Mouse (Mus musculus) liver, adult 2 months (tissue): ENCODE data around the gene Pgs1. TPM values are rescaled to one million over a fixed set of nuclear protein-coding genes. Genes with fewer than 3 reads are reported as not detected.

Source experiments
- DNase-seq: peaks from one replicate; pipeline ENCODE4 v3.0.0-alpha.2; 2011; ENCODE audit warnings: low read depth, low spot score; ENCODE audit errors: extremely low read depth
- H3K27ac ChIP-seq: fragments of 200-500 bp; replicated peaks from 2 replicates; pipeline ENCODE4 v1.5.1; 2012; ENCODE audit warnings: low read depth, mild to moderate bottlenecking, control low read depth, inconsistent platforms, low read length; ENCODE audit not compliant: insufficient read depth
- H3K27me3 ChIP-seq: fragments of 200-500 bp; 2 replicates; pipeline ENCODE4 v1.6.1; 2012; ENCODE audit warnings: mild to moderate bottlenecking, moderate library complexity, low read length, inconsistent platforms; ENCODE audit not compliant: control insufficient read depth, insufficient read depth
- H3K36me3 ChIP-seq: fragments of 200-500 bp; 2 replicates; pipeline ENCODE4 v1.6.1; 2012; ENCODE audit warnings: low read length, inconsistent platforms; ENCODE audit not compliant: control insufficient read depth, insufficient read depth
- H3K4me1 ChIP-seq: fragments of 200-500 bp; 2 replicates; pipeline ENCODE4 v1.6.1; 2011; ENCODE audit warnings: low read length; ENCODE audit not compliant: control insufficient read depth, insufficient read depth
- H3K4me3 ChIP-seq: fragments of 200-500 bp; 2 replicates; pipeline ENCODE4 v1.5.1; 2011; ENCODE audit warnings: low read depth, mild to moderate bottlenecking, control low read depth, low read length, moderate library complexity; ENCODE audit not compliant: insufficient read depth
- H3K79me2 ChIP-seq: fragments of 200-500 bp; 2 replicates; pipeline ENCODE4 v1.6.1; 2012; ENCODE audit warnings: inconsistent platforms, mild to moderate bottlenecking, low read length, moderate library complexity; ENCODE audit not compliant: control insufficient read depth, insufficient read depth
- H3K9ac ChIP-seq: fragments of 200-500 bp; 2 replicates; pipeline ENCODE4 v1.6.1; 2012; ENCODE audit warnings: low read depth, mild to moderate bottlenecking, control low read depth, inconsistent platforms, low read length
- CTCF ChIP-seq: fragments of 200-500 bp; IDR thresholded peaks from 2 replicates; pipeline ENCODE4 v1.5.1; 2011; ENCODE audit warnings: low read depth, low read length, control low read depth
- POLR2A ChIP-seq: fragments of 200-500 bp; IDR thresholded peaks from 2 replicates; pipeline ENCODE4 v1.6.1; 2011; ENCODE audit warnings: low read length, control low read depth; ENCODE audit not compliant: insufficient read depth; ENCODE audit errors: extremely low read depth
- WGBS: fragments of 180-500 bp; shearing (Covaris S2); methylation state at CpG from one replicate; pipeline ENCODE4 v1.1.7; 2018; 5-methylcytosine and 5-hydroxymethylcytosine counted together
- polyA plus RNA-seq: library from polyadenylated mRNA; depleted of rRNA; stranded (reverse); fragments of >200 nt; gene quantifications from 2 replicates; pipeline ENCODE4 v1.2.3, GENCODE M21; 2012
- total RNA-seq: library from RNA; depleted of rRNA; stranded (reverse); fragments of >200 nt; gene quantifications from 2 replicates; pipeline ENCODE4 v1.2.3, GENCODE M21; 2014

Pgs1 gene
- total and polyA plus RNA-seq, 2 experiments = 4.7 to 22.1 TPM

DNA sequence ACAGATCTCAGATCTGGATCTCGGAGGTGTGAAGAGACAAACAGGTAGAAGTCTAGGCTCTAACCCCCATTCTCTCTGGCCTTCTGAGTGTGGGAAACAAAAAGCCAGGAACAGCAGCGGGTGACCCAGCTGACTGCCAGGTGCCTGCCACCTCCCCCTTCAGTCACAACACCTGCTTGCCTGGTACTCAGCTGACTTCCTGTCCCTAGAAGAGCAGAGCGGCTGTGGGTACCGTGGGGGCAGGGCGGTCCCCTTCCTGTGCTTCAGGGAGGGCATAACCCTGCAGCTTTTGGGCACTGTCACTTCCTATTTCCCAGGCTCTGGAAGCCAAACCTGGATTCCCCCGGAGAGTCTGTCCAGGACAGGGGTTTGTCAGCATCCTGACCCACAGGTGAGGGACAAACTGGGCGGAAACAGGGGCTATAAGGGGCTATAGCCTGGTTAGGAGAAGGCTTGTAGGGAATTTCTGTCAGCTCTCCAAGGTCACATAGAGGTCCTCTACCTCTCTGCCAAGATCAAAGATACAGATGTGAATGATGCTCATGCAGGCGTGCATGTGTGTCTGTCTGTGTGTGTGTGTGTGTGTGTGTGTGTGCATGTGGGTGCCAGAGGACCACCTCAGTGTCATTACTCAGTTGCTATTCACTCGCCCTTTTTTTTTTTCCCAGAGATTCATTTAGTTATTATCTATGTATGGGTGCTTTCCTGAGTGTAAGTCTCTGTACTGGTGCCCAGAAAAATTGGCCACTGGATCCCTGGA, 33.7 kb upstream of the Pgs1 start:
- 73% methylated on average over 9 of the region's 9 CpGs for WGBS
- no peaks in the 10 kb centered on the region for H3K79me2 ChIP-seq
- H3K9ac ChIP-seq = no peak overlapping the region
- no peaks in the 10 kb centered on the region for H3K27me3 ChIP-seq
- no peak overlapping the region for H3K4me3 ChIP-seq
- no peaks in the 10 kb centered on the region for H3K36me3 ChIP-seq
- TF ChIP-seq POLR2A (no peak), CTCF (no peak)
- DNase-seq = no peak
- no peaks in the 10 kb centered on the region for H3K4me1 ChIP-seq
- H3K27ac ChIP-seq = no peak overlapping the region

DNA sequence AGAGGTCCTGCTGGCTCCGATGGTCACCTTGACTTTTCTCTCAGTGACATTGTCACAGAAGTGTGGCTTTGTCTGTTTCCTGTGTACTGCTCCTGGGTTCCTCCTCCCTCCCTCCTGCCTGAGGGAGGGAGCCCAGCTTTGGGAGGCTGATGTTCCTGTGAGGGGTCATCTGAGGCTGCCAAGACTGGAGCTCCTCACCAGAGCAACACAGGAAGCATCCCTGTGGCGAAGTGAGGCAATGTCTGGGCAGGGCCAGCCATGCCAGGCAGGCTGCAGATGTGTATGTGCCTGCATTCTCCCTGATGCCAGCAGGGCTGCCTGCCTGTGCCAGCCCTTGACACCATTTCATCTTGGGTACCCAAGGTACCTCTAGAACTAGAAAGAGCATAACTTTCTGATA, 32.0 kb upstream of the Pgs1 start:
- WGBS = 62% methylated on average over 2 of the region's 2 CpGs
- Histone ChIP-seq H3K27me3 (no peaks in the 10 kb centered on the region), H3K4me1 (peaks cover 8% of the 10 kb centered on the region), H3K4me3 (no peak overlapping the region), H3K36me3 (no peaks in the 10 kb centered on the region), H3K27ac (no peak overlapping the region), H3K9ac (no peak overlapping the region), H3K79me2 (no peaks in the 10 kb centered on the region)
- TF ChIP-seq POLR2A (no peak), CTCF (no peak)
- no peak for DNase-seq

DNA sequence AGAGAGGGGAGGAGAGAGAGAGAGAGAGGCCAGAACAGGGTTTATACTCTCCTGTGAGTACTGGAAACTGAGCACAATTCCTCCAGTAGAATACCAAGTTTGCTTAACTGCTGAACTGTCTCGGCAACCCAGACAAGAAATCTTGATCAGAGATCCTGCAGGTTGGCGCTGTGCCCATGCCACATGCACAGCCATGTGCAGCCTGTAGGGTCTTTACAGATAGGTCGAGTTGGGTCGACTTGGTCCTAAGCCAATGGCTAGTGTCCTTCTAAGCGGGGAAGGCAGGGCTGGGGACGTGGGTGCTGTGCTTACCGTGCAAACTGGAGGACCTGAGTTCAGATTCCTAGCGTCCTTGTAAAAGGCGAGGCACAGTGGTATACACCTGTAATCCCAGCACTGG, 31.3 kb upstream of the Pgs1 start:
- no peak overlapping the region for H3K9ac ChIP-seq
- no peaks in the 10 kb centered on the region for H3K27me3 ChIP-seq
- H3K4me3 ChIP-seq = no peak overlapping the region
- H3K4me1 ChIP-seq = peaks cover 13% of the 10 kb centered on the region
- DNase-seq = no peak
- H3K27ac ChIP-seq = no peak overlapping the region
- TF ChIP-seq CTCF = no peak
- no peak for TF ChIP-seq POLR2A
- whole genome bisulfite sequencing = 80% methylated on average over 9 of the region's 9 CpGs
- H3K79me2 ChIP-seq = no peaks in the 10 kb centered on the region
- no peaks in the 10 kb centered on the region for H3K36me3 ChIP-seq

DNA sequence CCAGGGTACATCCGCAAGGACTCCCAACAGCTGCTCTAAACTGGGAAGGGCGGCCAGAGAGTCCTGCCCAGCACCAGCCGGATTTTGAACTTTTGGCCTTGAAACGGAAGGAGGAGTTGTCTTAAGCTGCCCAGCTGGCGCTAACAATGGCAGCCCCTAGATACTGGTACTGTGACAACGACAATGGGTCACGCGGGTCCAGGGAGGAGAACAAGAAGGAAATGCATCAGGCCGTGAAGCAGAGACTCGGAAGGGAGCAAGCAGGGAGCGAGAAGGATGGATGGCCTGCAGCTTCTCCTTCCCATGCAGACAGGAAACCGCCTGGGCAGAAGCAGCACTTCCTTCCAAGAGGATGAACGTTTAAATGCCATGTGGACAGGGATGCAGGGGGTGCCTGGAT, 30.5 kb upstream of the Pgs1 start:
- 73% methylated on average over 13 of the region's 13 CpGs for WGBS
- TF ChIP-seq CTCF = no peak
- TF ChIP-seq POLR2A = no peak

DNA sequence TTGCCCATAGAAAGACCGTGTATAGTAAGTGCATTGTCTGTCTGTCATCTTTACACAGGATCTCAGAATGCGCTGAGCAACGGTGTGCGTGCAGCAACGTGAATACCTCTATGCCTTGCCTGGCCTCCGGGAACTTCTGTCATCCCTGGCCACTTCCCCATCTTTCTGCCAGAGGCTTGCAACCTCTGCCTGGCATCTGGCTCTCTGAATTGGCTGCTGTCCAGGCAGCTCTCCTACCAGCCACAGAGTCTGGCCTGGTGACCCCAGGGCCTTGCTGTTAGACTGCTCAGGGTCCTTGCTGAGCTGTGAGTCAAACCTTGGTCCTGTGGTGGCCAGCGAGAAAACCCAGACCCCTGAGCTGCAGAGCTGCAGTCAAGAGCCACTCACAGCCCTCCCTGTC, 27.9 kb upstream of the Pgs1 start:
- Histone ChIP-seq H3K4me1 (peaks cover 31% of the 10 kb centered on the region), H3K4me3 (no peak overlapping the region), H3K36me3 (no peaks in the 10 kb centered on the region), H3K9ac (no peak overlapping the region), H3K79me2 (no peaks in the 10 kb centered on the region), H3K27me3 (no peaks in the 10 kb centered on the region), H3K27ac (peak overlapping the region; percentile 19)
- TF ChIP-seq CTCF = no peak
- TF ChIP-seq POLR2A = no peak
- DNase-seq = peak; percentile 86
- 19% methylated on average over 7 of the region's 7 CpGs for WGBS

More for the DNA sequence above, 30.5 kb upstream of the Pgs1 start:
- Histone ChIP-seq H3K27ac (no peak overlapping the region), H3K79me2 (no peaks in the 10 kb centered on the region), H3K4me1 (peaks cover 19% of the 10 kb centered on the region), H3K36me3 (no peaks in the 10 kb centered on the region), H3K27me3 (no peaks in the 10 kb centered on the region), H3K9ac (no peak overlapping the region), H3K4me3 (no peak overlapping the region)
- DNase-seq = no peak

DNA sequence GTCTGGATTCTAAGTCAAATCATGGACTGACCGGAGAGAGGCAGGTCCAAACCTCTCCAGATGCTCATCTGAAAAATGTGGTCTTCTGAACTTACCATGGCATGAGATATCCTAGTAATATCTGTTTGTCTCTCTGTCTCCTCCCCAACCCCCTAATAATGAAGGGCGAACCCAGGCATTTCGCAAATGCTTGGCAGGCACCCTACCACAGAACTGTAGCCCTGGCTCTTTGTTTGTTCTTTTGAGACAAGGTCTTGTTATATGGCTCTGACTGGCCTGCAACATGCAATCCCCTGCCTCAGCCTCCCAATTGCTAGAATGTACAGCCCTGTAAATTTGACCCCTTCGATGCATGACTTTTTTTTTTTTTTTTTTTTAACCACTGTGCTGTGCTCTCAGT, 26.9 kb upstream of the Pgs1 start:
- H3K36me3 ChIP-seq = no peaks in the 10 kb centered on the region
- no peak overlapping the region for H3K4me3 ChIP-seq
- WGBS = 44% methylated on average over 4 of the region's 4 CpGs
- no peaks in the 10 kb centered on the region for H3K79me2 ChIP-seq
- H3K9ac ChIP-seq = no peak overlapping the region
- peak overlapping the region; percentile 58 for H3K27ac ChIP-seq
- DNase-seq = peak; percentile 84
- no peak for TF ChIP-seq POLR2A
- no peak for TF ChIP-seq CTCF
- H3K27me3 ChIP-seq = no peaks in the 10 kb centered on the region
- H3K4me1 ChIP-seq = peaks cover 37% of the 10 kb centered on the region
